Mouse (Mus musculus) liver, adult 2 months (tissue): ENCODE results near the gene Rufy1.

ENCODE experiments used
- CTCF ChIP-seq: fragments of 200-500 bp; IDR thresholded peaks from 2 replicates; pipeline ENCODE4 v1.5.1; 2011; ENCODE audit warnings: low read depth, low read length, control low read depth
- POLR2A ChIP-seq: fragments of 200-500 bp; IDR thresholded peaks from 2 replicates; pipeline ENCODE4 v1.6.1; 2011; ENCODE audit warnings: low read length, control low read depth; ENCODE audit not compliant: insufficient read depth; ENCODE audit errors: extremely low read depth

DNA sequence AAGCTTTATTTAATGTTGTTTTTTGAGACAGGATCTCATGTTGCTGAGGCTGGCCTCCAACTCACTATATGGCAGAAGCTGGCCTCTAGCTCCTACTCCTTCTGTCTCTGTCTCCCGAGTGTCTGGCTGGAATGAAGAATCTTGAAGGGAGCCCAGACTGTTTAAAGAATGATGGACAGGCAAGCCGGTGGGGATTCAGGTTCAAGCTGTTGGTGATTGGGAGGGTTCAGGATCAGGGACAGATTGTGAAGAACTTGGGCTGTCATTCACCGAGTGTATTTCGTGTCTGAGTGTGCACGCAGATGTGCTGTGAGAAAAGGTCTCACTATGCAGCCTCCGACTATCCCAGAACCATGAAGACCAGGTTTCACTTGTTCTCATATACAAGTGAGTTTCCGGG, 25.5 kb upstream of the Rufy1 start:
- TF ChIP-seq CTCF (no peak), POLR2A (no peak)
